Mouse (Mus musculus) kidney, adult 2 months (tissue): ENCODE measurements at regions not wholly inside any gene's neighbourhood (a gene's known extent, or its start where the extent isn't known, plus 50 kb on each side); places are given as distances from the start of the nearest gene placed in this dataset.
A peak's percentile ranks its signal among the peaks of the same experiment; 100 is the strongest.

Experiments used
- DNase-seq: peaks from one replicate; pipeline ENCODE4 v3.0.0; 2021
- H3K27ac ChIP-seq: fragments of 200-500 bp; 2 replicates; pipeline ENCODE4 v1.5.1; 2012; ENCODE audit warnings: low read depth, low read length, control low read depth, inconsistent platforms; ENCODE audit not compliant: insufficient read depth
- H3K27me3 ChIP-seq: fragments of 200-500 bp; replicated peaks from 2 replicates; pipeline ENCODE4 v1.6.1; 2012; ENCODE audit warnings: mild to moderate bottlenecking, moderate library complexity, low read length, inconsistent platforms; ENCODE audit not compliant: control insufficient read depth, insufficient read depth
- H3K36me3 ChIP-seq: fragments of 200-500 bp; 2 replicates; pipeline ENCODE4 v1.6.1; 2012; ENCODE audit warnings: mild to moderate bottlenecking, moderate library complexity, low read length, inconsistent platforms; ENCODE audit not compliant: control insufficient read depth, insufficient read depth
- H3K4me1 ChIP-seq: fragments of 200-500 bp; 2 replicates; pipeline ENCODE4 v1.6.1; 2011; ENCODE audit warnings: low read length; ENCODE audit not compliant: control insufficient read depth, insufficient read depth
- H3K4me3 ChIP-seq: fragments of 200-500 bp; 2 replicates; pipeline ENCODE4 v1.5.1; 2011; ENCODE audit warnings: mild to moderate bottlenecking, low read depth, low read length, control low read depth; ENCODE audit not compliant: insufficient read depth
- CTCF ChIP-seq: fragments of 200-500 bp; conservative IDR thresholded peaks from 2 replicates; pipeline ENCODE4 v1.5.1; 2011; ENCODE audit warnings: low read depth, mild to moderate bottlenecking, control low read depth, low read length, moderate library complexity, mixed read lengths; ENCODE audit not compliant: insufficient read depth, insufficient read length
- POLR2A ChIP-seq: fragments of 200-500 bp; IDR thresholded peaks from one replicate; pipeline ENCODE4 v1.6.1; 2011; ENCODE audit warnings: low read depth, low read length, control low read depth
- WGBS: fragments of 180-500 bp; shearing (Covaris S2); methylation state at CpG from one replicate; pipeline ENCODE4 v1.1.7; 2018; 5-methylcytosine and 5-hydroxymethylcytosine counted together

DNA sequence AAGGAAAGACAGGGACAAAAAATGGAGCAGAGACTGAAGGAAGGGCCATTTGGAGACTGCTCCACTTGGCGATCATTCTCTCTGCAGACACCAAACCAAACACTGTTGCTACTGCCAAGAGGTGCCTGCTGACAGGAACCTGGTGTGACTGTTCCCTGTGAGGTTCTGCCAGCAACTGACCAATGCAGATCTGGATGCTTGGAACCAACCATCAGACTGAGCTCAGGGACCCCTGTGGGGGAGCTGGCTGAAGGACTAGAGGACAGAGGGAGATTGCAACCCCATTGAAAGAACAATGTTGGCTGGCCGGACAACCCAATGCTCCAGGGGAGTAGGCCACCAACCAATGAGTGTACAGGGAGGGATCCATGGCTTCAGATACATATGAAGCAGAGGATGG, 139.2 kb upstream of the Cep126 start:
- DNase-seq = no peak
- Histone ChIP-seq H3K4me1 (no peaks in the 10 kb centered on the region), H3K27me3 (no peaks in the 10 kb centered on the region), H3K4me3 (no peak overlapping the region), H3K27ac (no peak overlapping the region), H3K36me3 (no peaks in the 10 kb centered on the region)
- TF ChIP-seq CTCF (no peak), POLR2A (no peak)
- 91% methylated on average over 2 of the region's 2 CpGs for whole genome bisulfite sequencing

DNA sequence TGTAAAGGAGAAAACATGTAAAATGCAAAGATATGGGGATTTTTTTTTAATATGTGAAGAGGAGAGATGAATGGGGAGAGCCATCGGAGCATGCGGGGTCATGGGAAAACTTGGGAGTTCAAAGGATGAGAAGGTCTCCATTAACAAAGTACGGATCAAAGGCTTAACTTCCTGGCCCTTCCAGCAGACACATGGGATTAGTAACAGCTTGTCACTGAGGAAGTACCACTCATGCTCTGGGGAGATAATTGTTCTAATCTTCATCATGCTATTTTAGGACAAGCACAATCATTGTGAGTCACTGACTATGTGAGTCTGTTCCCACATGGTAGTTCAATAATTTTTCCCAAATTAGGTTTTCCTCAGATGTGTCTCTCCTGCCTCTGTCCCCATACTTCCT, 115.4 kb upstream of the Cep126 start:
- no peaks in the 10 kb centered on the region for H3K4me1 ChIP-seq
- no peaks in the 10 kb centered on the region for H3K27me3 ChIP-seq
- H3K36me3 ChIP-seq = no peaks in the 10 kb centered on the region
- H3K4me3 ChIP-seq = no peak overlapping the region
- 70% methylated on average over 3 of the region's 3 CpGs for WGBS
- no peak overlapping the region for H3K27ac ChIP-seq
- no peak for DNase-seq
- TF ChIP-seq CTCF (no peak), POLR2A (no peak)

DNA sequence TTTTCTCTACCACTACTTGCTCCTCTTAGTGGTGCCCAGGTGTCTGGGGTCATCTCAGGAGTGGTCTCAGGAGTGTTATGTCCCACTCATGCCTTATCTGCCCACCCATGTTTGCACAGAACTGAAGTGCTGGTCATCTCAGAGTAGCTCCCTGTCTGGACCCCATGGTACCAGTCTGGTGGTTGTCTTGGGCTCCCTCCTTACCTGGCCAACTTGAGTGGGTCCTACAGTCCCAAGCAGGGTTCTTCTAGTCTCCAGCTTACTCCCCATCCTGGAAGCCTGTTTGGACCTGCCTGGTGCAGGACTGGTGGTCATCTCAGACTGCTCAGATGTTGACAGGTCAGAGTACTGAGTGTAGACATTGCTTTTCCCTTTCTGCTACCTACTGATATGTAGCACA, 94.0 kb upstream of the Cep126 start:
- H3K4me1 ChIP-seq = no peaks in the 10 kb centered on the region
- H3K27ac ChIP-seq = no peak overlapping the region
- H3K4me3 ChIP-seq = no peak overlapping the region
- DNase-seq = no peak
- TF ChIP-seq CTCF (no peak), POLR2A (no peak)
- H3K27me3 ChIP-seq = no peaks in the 10 kb centered on the region
- no peaks in the 10 kb centered on the region for H3K36me3 ChIP-seq

DNA sequence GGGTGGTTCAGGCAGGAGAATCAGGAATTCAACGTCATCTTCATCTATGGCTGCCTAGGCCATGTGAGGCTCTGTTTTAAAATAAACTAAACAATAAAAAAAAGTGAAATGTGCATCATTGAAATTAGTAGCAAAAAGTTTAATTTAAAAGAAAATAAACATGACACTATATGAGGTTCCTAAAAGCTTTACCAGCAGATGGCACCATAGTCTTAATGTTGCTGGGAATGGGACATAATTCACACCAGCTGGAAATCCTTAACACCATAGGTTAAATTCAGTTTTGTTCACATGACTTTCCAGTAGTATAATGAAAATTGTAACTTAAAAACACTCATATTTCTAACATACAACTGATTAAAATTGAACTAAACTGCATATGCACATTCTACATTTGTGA, 92.3 kb upstream of the Cep126 start:
- 31% methylated on average over 1 of the region's 1 CpGs for WGBS
- H3K36me3 ChIP-seq = no peaks in the 10 kb centered on the region
- no peak overlapping the region for H3K4me3 ChIP-seq
- peak; percentile 18 for DNase-seq
- no peak for TF ChIP-seq CTCF
- TF ChIP-seq POLR2A = no peak
- no peaks in the 10 kb centered on the region for H3K27me3 ChIP-seq
- no peaks in the 10 kb centered on the region for H3K4me1 ChIP-seq
- no peak overlapping the region for H3K27ac ChIP-seq

DNA sequence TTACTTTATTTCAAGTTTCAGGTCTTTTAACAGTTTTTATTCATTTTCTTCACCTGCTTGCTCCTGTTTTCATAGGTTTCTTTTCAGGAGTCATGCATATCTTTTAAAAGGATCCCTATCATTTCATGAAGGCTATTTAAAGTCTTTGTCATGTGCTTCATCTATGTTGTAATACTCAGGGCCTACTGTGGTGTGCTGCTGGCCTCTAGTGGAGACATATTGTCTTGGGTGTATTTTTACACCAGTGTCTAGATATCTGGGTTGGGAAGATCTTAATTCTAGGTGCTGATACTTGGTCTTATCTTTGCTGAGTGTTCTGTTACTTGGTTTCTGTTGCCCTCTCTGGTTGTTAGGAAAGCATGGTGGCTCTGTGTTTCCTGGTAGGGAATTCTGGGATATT, 74.8 kb upstream of the Cep126 start:
- no peak overlapping the region for H3K4me3 ChIP-seq
- H3K4me1 ChIP-seq = no peaks in the 10 kb centered on the region
- H3K27ac ChIP-seq = no peak overlapping the region
- no peaks in the 10 kb centered on the region for H3K27me3 ChIP-seq
- TF ChIP-seq POLR2A (no peak), CTCF (no peak)
- peak; percentile 70 for DNase-seq
- H3K36me3 ChIP-seq = no peaks in the 10 kb centered on the region

DNA sequence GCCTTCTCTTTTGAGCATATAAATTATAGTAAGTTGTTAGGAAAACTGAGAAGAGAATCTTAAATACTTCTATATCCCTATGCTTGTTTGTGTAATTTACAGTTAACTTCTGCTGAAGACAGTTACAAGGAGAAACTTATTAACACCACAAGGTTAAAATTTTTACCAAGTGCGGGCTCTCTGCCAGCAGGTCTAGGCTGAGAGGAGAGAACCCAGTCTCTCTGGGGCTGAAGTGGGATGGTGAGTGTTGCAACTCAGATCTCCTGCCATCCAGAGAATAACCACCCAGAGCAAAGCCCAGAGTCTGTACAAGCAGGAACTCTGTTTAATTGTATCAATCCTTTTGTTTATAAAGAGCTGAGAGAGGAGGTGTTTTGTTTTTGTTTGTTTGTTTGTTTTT, 51.3 kb upstream of the Cep126 start:
- no peaks in the 10 kb centered on the region for H3K27me3 ChIP-seq
- H3K4me1 ChIP-seq = 0 out of 2 replicates have a peak, but pooled peaks cover 2% of the 10 kb centered on the region
- TF ChIP-seq CTCF = no peak
- TF ChIP-seq POLR2A = no peak
- H3K27ac ChIP-seq = no peak overlapping the region
- DNase-seq = peak; percentile 89
- no peaks in the 10 kb centered on the region for H3K36me3 ChIP-seq
- no peak overlapping the region for H3K4me3 ChIP-seq
- 37% methylated on average over 1 of the region's 1 CpGs for WGBS
